Mouse (Mus musculus) CH12.LX (cell line): ENCODE measurements around the gene Arrdc2.

Source experiments
- BHLHE40 ChIP-seq: IDR thresholded peaks from 2 replicates; pipeline ENCODE4 v1.6.1; 2011; ENCODE audit warnings: mild to moderate bottlenecking, low read depth, low read length, improper control_type of control experiment
- CTCF ChIP-seq, 2 experiments: IDR thresholded peaks in 1 of 2; conservative IDR thresholded peaks in 1 of 2; 2 replicates each; pipeline ENCODE4 v1.5.1; 2011 to 2012; ENCODE audit warnings: low read depth in 2 of 2, low read length in 2 of 2, improper control_type of control experiment in 1 of 2, inconsistent platforms in 1 of 2, mild to moderate bottlenecking in 1 of 2, moderate library complexity in 1 of 2
- POLR2A ChIP-seq: IDR thresholded peaks from 2 replicates; pipeline ENCODE4 v1.6.1; 2011; ENCODE audit warnings: low read depth, mild to moderate bottlenecking, improper control_type of control experiment, low read length
- ZC3H11A ChIP-seq: IDR thresholded peaks from 2 replicates; pipeline ENCODE4 v1.6.1; 2012; ENCODE audit warnings: low read depth, mild to moderate bottlenecking, inconsistent platforms, low read length, improper control_type of control experiment

- no peak for TF ChIP-seq BHLHE40
- TF ChIP-seq POLR2A, result no peak
- TF ChIP-seq CTCF (conservative IDR thresholded peaks at IDR 0.05 in 1 of 2, IDR thresholded peaks at IDR 0.05 in 1 of 2; ENCODE audit: low read depth in 2 of 2, low read length in 2 of 2), result no peak
- no peak for TF ChIP-seq ZC3H11A
Observed at GRCm38 (mm10) chr8:70850947-70851346, 11.4 kb upstream of the Arrdc2 start.
